Mouse (Mus musculus): ENCODE results near the gene Srrm2.

GRCm38 (mm10) chr17:23841145-23841544, 50.8 kb downstream of the Srrm2 start:
- TF ChIP-seq CTCF (IDR thresholded peaks at IDR 0.05; ENCODE audit: extremely low read depth, insufficient read depth, low read length) (peak; percentile 42), POLR2A (IDR thresholded peaks at IDR 0.05; ENCODE audit: extremely low read depth, insufficient read depth, low read length) (no peak)
